Mouse (Mus musculus): ENCODE measurements around the gene Nin.

Gene Nin

DNA sequence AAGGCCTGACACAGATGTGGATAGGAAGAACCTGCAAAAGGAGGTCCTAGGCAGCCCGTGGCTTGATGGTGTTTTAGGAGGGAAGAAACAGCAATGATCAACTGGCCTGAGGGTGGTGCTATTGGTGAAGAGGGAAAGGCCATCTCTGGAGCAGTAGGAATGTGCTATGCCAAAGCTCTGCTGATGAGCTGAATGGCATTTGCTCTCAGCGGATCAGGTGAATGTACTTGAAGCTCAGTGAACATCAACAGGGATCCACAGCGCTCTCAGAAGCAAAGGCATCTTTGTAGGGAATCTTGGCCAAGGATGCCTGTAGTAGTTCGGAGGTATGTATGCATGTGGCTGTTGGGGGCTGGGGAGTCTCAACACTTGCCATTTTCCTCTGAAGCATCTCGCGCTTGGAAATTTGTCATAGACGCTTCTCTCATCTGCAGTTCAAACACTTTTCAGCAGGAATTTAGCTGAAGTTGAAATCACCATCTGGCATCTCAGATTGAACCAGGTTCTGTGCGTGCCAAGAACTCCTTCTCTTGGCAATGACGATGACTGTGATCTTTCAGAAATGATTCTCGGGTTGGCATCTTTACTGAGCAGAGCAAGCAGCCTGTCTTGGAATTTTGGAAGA is 5.3 kb upstream of the Nin start:
- no peak for DNase-seq

GRCm38 (mm10) chr12:70117146-70117545 is 3.6 kb upstream of the Nin start:
- DNase-seq: no peak

GRCm38 (mm10) chr12:70112090-70112383 is 1.5 kb downstream of the Nin start:
- no peak for DNase-seq

- peak; percentile 69 to 79 for DNase-seq
Measured at GRCm38 (mm10) chr12:70111367-70112089, 2.0 kb downstream of the Nin start.

- DNase-seq: no peak
Measured at GRCm38 (mm10) chr12:70111117-70111366, 2.5 kb downstream of the Nin start.

GRCm38 (mm10) chr12:70110375-70111116 is 3.0 kb downstream of the Nin start:
- peak in 1 of 2 experiments; percentile 22 for DNase-seq

DNA sequence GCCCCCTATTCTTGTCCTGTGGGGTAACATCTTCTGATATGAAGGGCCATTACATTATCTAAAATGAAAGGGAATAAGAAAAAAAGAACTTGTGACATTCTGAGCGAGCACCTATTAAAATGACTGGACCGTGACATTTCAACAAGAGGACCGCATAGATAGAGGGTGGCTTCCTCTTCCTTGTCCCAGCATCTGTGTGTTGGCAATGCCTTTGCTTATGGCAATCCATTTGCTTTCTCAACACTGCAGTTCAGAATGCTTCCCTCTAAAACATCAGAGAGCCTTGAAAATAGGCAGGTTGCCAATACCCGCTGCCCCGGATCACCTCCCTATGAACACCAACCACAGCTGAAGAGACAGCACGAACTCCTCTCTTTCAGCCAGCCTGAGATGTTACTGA is 3.6 kb downstream of the Nin start:
- no peak for DNase-seq

DNA sequence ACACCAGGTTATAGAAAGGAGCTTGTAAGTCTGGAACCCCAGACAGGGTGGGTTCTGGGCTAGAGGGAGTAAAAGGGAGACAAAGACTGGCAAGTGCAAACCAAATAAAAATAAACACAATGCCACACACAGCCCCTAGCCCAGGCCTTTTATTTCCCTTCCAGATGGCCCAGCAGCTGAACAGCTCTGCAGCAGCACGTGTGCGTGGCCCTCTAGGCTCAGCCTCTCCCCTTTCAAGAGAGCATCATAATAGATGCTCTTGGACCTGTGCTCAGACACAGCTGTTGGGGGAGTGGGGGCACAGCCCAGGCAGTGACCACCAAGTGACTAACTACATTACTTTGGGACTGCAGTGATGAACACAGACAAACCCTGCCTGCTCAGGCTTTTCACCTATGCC is 5.4 kb downstream of the Nin start:
- no peak for DNase-seq

DNA sequence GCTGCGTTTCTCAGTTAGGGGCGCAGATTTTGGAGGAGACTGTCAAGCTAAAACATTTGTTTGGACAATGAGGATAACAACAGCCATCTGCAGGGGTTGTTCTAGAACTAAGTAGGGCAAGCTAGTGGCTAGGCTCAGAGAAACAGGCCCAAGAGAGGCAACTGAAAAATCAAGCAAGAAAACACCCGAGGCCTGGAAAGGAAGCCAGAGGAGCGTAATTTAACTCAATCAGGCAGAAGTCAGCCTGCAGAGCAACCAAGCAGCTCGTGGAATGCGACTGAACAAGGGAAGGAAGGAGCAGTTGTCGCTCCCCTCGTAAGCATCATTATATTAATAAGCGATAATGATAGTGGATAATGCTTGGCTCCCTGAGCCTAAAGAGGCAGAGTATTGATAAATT is 7.0 kb downstream of the Nin start:
- DNase-seq: no peak

GRCm38 (mm10) chr12:70105885-70106284 is 7.6 kb downstream of the Nin start:
- DNase-seq: no peak

- DNase-seq: no peak
Measured at GRCm38 (mm10) chr12:70104776-70105420, 8.6 kb downstream of the Nin start.

GRCm38 (mm10) chr12:70104199-70104598 is 9.3 kb downstream of the Nin start:
- DNase-seq: no peak

- DNase-seq: no peak
Measured at GRCm38 (mm10) chr12:70103257-70103656, 10.3 kb downstream of the Nin start.

GRCm38 (mm10) chr12:70102426-70102825 is 11.1 kb downstream of the Nin start:
- DNase-seq: no peak

DNA sequence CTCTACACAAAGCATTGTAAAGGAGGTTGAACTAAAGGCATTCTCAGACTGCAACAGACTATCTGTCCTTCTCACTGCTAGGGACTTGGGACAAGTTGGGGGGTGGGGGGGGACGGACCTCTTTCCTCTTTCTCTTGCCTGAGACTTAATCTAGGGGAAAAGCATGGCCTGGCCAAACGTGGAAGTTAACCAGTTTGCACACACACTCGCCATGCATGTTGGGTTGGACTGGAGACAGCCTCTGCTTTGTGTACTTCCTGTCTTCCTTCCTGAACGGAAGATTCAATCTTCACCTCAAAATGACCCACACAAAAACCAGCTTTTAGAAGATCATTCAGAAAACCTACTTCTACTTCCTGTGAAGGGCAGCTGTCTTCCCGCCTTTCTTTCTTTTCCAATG is 11.7 kb downstream of the Nin start:
- DNase-seq: no peak

DNA sequence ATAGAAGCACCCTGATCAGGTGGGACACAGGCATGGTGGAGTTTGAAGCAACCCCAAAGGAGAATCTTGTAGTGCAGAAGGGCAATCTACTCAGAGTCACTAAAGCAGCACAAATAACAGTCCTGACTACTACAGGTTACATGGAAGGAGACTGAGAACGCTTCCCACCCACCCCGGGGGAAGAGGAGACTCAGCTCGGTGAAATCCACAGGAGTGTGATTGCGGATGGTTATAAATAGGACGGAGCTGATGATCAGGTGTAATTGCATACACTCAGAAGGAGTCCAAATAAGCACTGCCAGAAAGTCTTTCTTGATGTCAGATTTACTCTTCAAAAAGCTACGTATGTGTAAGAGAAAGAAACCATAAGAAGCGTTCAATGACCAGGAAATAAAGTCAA is 15.6 kb downstream of the Nin start:
- no peak for DNase-seq

DNA sequence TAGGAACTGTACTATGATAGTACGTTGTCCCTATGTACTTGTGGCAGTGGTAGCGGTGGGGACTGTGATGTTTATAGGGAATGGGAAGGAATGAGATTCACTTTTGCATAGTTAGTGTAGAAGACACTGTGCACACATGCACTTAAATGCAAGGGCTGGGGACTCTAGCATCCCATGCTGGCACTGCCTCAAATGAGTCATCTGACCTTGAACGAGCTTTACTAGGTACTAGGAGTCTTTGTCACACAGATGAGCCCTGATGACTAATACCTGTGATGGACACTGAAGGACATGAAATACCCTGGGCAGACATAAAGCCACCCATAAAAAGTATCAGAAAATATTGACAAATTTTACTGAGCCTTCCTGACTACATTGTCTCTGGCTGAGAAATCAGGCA is 16.2 kb downstream of the Nin start:
- DNase-seq: no peak

DNA sequence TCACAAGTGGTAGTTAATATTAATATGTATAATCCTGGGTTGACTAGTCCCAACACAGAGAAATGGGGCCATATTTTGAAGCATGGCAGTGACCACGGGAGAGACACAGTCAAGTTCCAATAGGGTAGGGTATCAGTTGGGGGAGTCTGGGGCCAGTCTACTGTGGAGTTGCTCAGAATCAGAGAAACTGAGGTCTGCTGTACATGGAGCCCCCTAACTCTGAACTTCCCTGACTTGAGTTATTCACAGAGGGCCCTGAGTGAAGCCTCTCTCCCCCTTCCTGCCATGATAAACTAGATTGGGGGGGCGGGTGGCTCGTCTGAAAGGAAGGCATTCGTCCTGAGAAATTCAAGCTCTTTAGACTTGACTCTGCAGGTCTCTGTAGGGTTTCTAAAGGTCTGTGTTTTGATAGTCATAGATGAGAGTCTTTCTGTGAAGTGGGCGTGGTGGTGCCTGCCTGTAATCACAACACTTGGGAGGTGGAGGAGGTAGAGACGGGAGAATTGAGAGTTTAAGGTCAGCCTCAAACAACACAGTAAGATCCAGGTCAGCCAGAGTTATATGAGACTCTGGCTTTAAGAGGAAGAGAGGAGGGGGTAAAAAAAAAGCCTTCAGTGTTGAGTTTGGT is 20.1 kb downstream of the Nin start:
- DNase-seq: no peak

DNA sequence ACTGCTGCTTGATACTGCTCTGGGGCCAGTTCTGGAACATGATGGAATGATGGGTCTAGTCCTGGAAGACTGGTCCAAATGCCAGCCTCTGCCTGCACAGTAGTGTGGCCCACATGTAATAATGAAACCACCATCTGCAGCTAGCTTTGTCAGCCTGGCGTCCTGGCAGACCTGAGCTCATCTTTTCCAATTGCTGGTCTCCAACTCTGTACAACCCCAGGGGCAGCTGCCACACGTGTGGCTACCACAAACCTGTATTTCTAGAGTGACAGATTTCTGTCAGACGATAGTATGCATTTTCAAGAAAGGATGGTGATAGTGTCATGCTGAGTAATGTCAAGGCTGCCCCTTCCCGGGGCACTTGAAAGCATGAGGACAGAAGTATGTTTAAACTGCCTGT is 25.2 kb downstream of the Nin start:
- DNase-seq: no peak

- no peak for DNase-seq
Measured at GRCm38 (mm10) chr12:70085351-70085750, 28.2 kb downstream of the Nin start.

- no peak for DNase-seq
Measured at GRCm38 (mm10) chr12:70084198-70084597, 29.3 kb downstream of the Nin start.

- no peak for DNase-seq
Measured at GRCm38 (mm10) chr12:70083737-70084136, 29.8 kb downstream of the Nin start.

GRCm38 (mm10) chr12:70082935-70083532 is 30.5 kb downstream of the Nin start:
- DNase-seq: no peak

Measured in spleen, adult 18-20 months (tissue).